Mouse (Mus musculus) midbrain, embryonic 11.5 days (tissue): ENCODE measurements around the gene Shc1. TPM values are rescaled to one million over a fixed set of nuclear protein-coding genes. Genes with fewer than 3 reads are reported as not detected.

Experiments used
- ATAC-seq: fragments of 200-750 bp; cut with Nextera tagmentation; 2 replicates; pipeline ENCODE4 v1.8.0; 2017; ENCODE audit warnings: moderate TSS enrichment, moderate library complexity; ENCODE audit not compliant: low FRiP score
- DNase-seq: peaks from one replicate; pipeline ENCODE4 v3.0.0; 2015; ENCODE audit warnings: low spot score; ENCODE audit errors: missing footprints
- H3K27ac ChIP-seq: fragments of 300-500 bp; sonication (generic); 2 replicates; pipeline ENCODE4 v1.5.1; 2014; ENCODE audit warnings: low read depth, low read length
- H3K27me3 ChIP-seq: fragments of 300-500 bp; sonication (generic); 2 replicates; pipeline ENCODE4 v1.6.1; 2014; ENCODE audit warnings: mild to moderate bottlenecking, low read length, moderate library complexity, mixed read lengths; ENCODE audit not compliant: control insufficient read depth, insufficient read depth
- H3K36me3 ChIP-seq: fragments of 300-500 bp; sonication (generic); 2 replicates; pipeline ENCODE4 v1.6.1; 2014; ENCODE audit warnings: mild to moderate bottlenecking, low read length, moderate library complexity, mixed read lengths; ENCODE audit not compliant: control insufficient read depth, insufficient read depth
- H3K4me1 ChIP-seq: fragments of 300-500 bp; sonication (generic); 2 replicates; pipeline ENCODE4 v1.6.1; 2014; ENCODE audit warnings: low read length; ENCODE audit not compliant: control insufficient read depth, insufficient read depth
- H3K4me2 ChIP-seq: fragments of 300-500 bp; sonication (generic); 2 replicates; pipeline ENCODE4 v1.6.1; 2014; ENCODE audit warnings: mild to moderate bottlenecking, moderate library complexity
- H3K4me3 ChIP-seq: fragments of 300-500 bp; sonication (generic); 2 replicates; pipeline ENCODE4 v1.5.1; 2014; ENCODE audit warnings: low read depth, low read length
- H3K9ac ChIP-seq: fragments of 300-500 bp; sonication (generic); 2 replicates; pipeline ENCODE4 v1.6.1; 2014; ENCODE audit warnings: low read length
- H3K9me3 ChIP-seq: fragments of 300-500 bp; sonication (generic); 2 replicates; pipeline ENCODE4 v1.6.1; 2016; ENCODE audit warnings: low read length; ENCODE audit not compliant: control insufficient read depth
- whole genome bisulfite sequencing: fragments of 180-500 bp; shearing (Covaris S2); extraction: QIAGEN DNeasy Blood & Tissue Kit; methylation state at CpG from one replicate; pipeline ENCODE4 v1.1.7; 2014; 5-methylcytosine and 5-hydroxymethylcytosine counted together
- polyA plus RNA-seq: library from polyadenylated mRNA; unstranded; fragments of >200 nt; fragmentation: Nextera tagmentation; extraction: Ambion mirVana; gene quantifications from 2 replicates; pipeline ENCODE4 v1.2.1, GENCODE M21; 2014

The Shc1 gene
- polyA plus RNA-seq, 1 experiment from 2014 or later = 23.4 TPM

- H3K27ac ChIP-seq = no peak overlapping the region
- H3K9ac ChIP-seq = no peak overlapping the region
- no peaks in the 10 kb centered on the region for H3K4me1 ChIP-seq
- no peak overlapping the region for H3K4me3 ChIP-seq
- 81% methylated on average over 6 of the region's 6 CpGs for WGBS
- no peaks in the 10 kb centered on the region for H3K9me3 ChIP-seq
- no peak overlapping the region for H3K4me2 ChIP-seq
- no peaks in the 10 kb centered on the region for H3K27me3 ChIP-seq
- DNase-seq (no peak), ATAC-seq (no peak)
- 0 out of 2 replicates have a peak, but pooled peaks cover 3% of the 10 kb centered on the region for H3K36me3 ChIP-seq
Measured at GRCm38 (mm10) chr3:89473838-89474237, 55.6 kb downstream of the Shc1 start.

- H3K27ac ChIP-seq = no peak overlapping the region
- H3K9me3 ChIP-seq = no peaks in the 10 kb centered on the region
- DNase-seq = no peak
- H3K4me1 ChIP-seq = no peaks in the 10 kb centered on the region
- H3K4me3 ChIP-seq = no peak overlapping the region
- no peaks in the 10 kb centered on the region for H3K27me3 ChIP-seq
- WGBS = 72% methylated on average over 6 of the region's 6 CpGs
- no peaks in the 10 kb centered on the region for H3K36me3 ChIP-seq
- ATAC-seq = no peak
- no peak overlapping the region for H3K4me2 ChIP-seq
- H3K9ac ChIP-seq = no peak overlapping the region
Measured at GRCm38 (mm10) chr3:89479055-89479454, 60.8 kb downstream of the Shc1 start.

Other genes with a start within 250 kb of the Shc1 start
- gene Scamp3, start 241.0 kb upstream of the Shc1 start, polyA plus RNA-seq = 74.4 and 77.2 TPM in 2 replicates
- gene Fam189b, start 235.3 kb upstream of the Shc1 start, polyA plus RNA-seq = 16.5 and 20.2 TPM in 2 replicates
- gene Gba, start 215.5 kb upstream of the Shc1 start, polyA plus RNA-seq = 41.4 and 45.9 TPM in 2 replicates
- gene Thbs3, start 203.3 kb upstream of the Shc1 start, polyA plus RNA-seq = 50.7 and 55.8 TPM in 2 replicates
- gene Mtx1, start 191.4 kb upstream of the Shc1 start, polyA plus RNA-seq = 174 and 179 TPM in 2 replicates
- 2.7 and 4.4 TPM in 2 replicates for gene Muc1, start 189.4 kb upstream of the Shc1 start, polyA plus RNA-seq
- gene Krtcap2, start 172.5 kb upstream of the Shc1 start, polyA plus RNA-seq = 261 and 270 TPM in 2 replicates
- gene Trim46, start 172.1 kb upstream of the Shc1 start, polyA plus RNA-seq = 7.1 and 8.5 TPM in 2 replicates
- gene Dpm3, start 159.1 kb upstream of the Shc1 start, polyA plus RNA-seq = 83.0 and 87.2 TPM in 2 replicates
- gene Slc50a1, start 147.9 kb upstream of the Shc1 start, polyA plus RNA-seq = 33.0 and 34.7 TPM in 2 replicates
- gene Efna1, start 137.3 kb upstream of the Shc1 start, polyA plus RNA-seq = 12.2 and 12.5 TPM in 2 replicates
- gene Efna3, start 95.5 kb upstream of the Shc1 start, polyA plus RNA-seq = 4.6 and 6.4 TPM in 2 replicates
- gene Efna4, start 80.4 kb upstream of the Shc1 start, polyA plus RNA-seq = 15.3 and 17.5 TPM in 2 replicates
- 17.0 and 18.7 TPM in 2 replicates for gene Adam15, start 68.4 kb upstream of the Shc1 start, polyA plus RNA-seq
- 0.33 TPM in 1 of 2 replicates, not detected in the other for gene Dcst2, start 56.5 kb upstream of the Shc1 start, polyA plus RNA-seq
- 0.23 and 0.40 TPM in 2 replicates for gene Dcst1, start 53.2 kb upstream of the Shc1 start, polyA plus RNA-seq
- 0.27 and 0.32 TPM in 2 replicates for gene Zbtb7b, start 23.7 kb upstream of the Shc1 start, polyA plus RNA-seq
- gene Lenep, start 15.7 kb upstream of the Shc1 start, polyA plus RNA-seq = 0.52 TPM in 1 of 2 replicates, not detected in the other
- gene Flad1, start 6.6 kb upstream of the Shc1 start, polyA plus RNA-seq = 25.0 and 25.4 TPM in 2 replicates
- gene Cks1b, start 60 bp upstream of the Shc1 start, polyA plus RNA-seq = 420 and 441 TPM in 2 replicates
- 47.2 and 52.5 TPM in 2 replicates for gene Pygo2, start 11.8 kb downstream of the Shc1 start, polyA plus RNA-seq
- gene Pbxip1, start 18.3 kb downstream of the Shc1 start, polyA plus RNA-seq = 7.5 and 8.3 TPM in 2 replicates
- 67.1 and 69.7 TPM in 2 replicates for gene Pmvk, start 36.1 kb downstream of the Shc1 start, polyA plus RNA-seq
- gene Kcnn3, start 101.7 kb downstream of the Shc1 start, polyA plus RNA-seq = 1.3 and 1.4 TPM in 2 replicates